Mouse (Mus musculus): ENCODE results near the gene Reg2. TPM values are rescaled to one million over a fixed set of nuclear protein-coding genes. Genes with fewer than 3 reads are reported as not detected.
"Not testable (repeated sequence)": the region's sequence is repeated elsewhere in the genome, so short reads cannot be mapped to it uniquely, and the experiment has no call there.

The Reg2 gene
- total RNA-seq (2021): not detected in 2 replicates
- long read RNA-seq, experiment 1: 0 reads
- long read RNA-seq, experiment 2: 0 reads

- DNase-seq: not testable (repeated sequence)
Measured at GRCm38 (mm10) chr6:78395323-78395722, at the start of gene Reg2. TSS of gene Reg2 (plus strand) at chr6:78395623.

GRCm38 (mm10) chr6:78361971-78362563 lies 33.4 kb upstream of the Reg2 start:
- DNase-seq: no peak

GRCm38 (mm10) chr6:78370357-78370756 lies 25.1 kb upstream of the Reg2 start, which contains the start of gene Reg3b:
TSS of gene Reg3b (plus strand) at chr6:78370657.
- no peak for DNase-seq

GRCm38 (mm10) chr6:78378765-78379164 lies 16.7 kb upstream of the Reg2 start, which contains the start of gene Reg3d:
TSS of gene Reg3d (minus strand) at chr6:78378865.
- DNase-seq: no peak

GRCm38 (mm10) chr6:78380409-78380808 lies 15.0 kb upstream of the Reg2 start, which contains the start of gene Reg3a:
TSS of gene Reg3a (plus strand) at chr6:78380709.
- no peak for DNase-seq

GRCm38 (mm10) chr6:78385609-78386008 lies 9.8 kb upstream of the Reg2 start:
- DNase-seq: no peak

- not testable (repeated sequence) for DNase-seq
Measured at GRCm38 (mm10) chr6:78422411-78422810, 27.0 kb downstream of the Reg2 start, which contains the start of gene Reg1. TSS of gene Reg1 (plus strand) at chr6:78422711.

GRCm38 (mm10) chr6:78425497-78425896 lies 30.1 kb downstream of the Reg2 start:
- no peak for DNase-seq

- DNase-seq: no peak
Measured at GRCm38 (mm10) chr6:78447202-78447601, 51.8 kb downstream of the Reg2 start.

GRCm38 (mm10) chr6:78448409-78448808 lies 53.0 kb downstream of the Reg2 start:
- DNase-seq: no peak

GRCm38 (mm10) chr6:78452804-78453203 lies 57.4 kb downstream of the Reg2 start:
- no peak for DNase-seq

Other genes starting within 250 kb of the Reg2 start
- gene Reg3b, start 25.0 kb upstream of the Reg2 start, total RNA-seq (2021): not detected in 2 replicates
- not detected in 2 replicates for gene Reg3d, start 16.8 kb upstream of the Reg2 start, total RNA-seq (2021)
- not detected in 2 replicates for gene Reg3a, start 14.9 kb upstream of the Reg2 start, total RNA-seq (2021)
- gene Reg1, start 27.1 kb downstream of the Reg2 start, total RNA-seq (2021): not detected in 2 replicates
- not detected in 2 replicates for gene Reg3g, start 73.2 kb downstream of the Reg2 start, total RNA-seq (2021)

Measured in adrenal gland, postnatal 14 days (tissue).